Mouse (Mus musculus) kidney, postnatal 0 days (tissue): Measurements from ENCODE around the gene Sorcs2. TPM values are rescaled to one million over a fixed set of nuclear protein-coding genes. Genes with fewer than 3 reads are reported as not detected.
A peak's percentile ranks its signal among the peaks of the same experiment; 100 is the strongest.

Experiments
- ATAC-seq: fragments of 200-750 bp; cut with Nextera tagmentation; replicated peaks from 2 replicates; pipeline ENCODE4 v1.8.0; 2017; ENCODE audit warnings: low read depth, moderate number of reproducible peaks, moderate TSS enrichment, moderate library complexity; ENCODE audit not compliant: low FRiP score
- DNase-seq: peaks from one replicate; pipeline ENCODE4 v3.0.0-alpha.2; 2016; ENCODE audit warnings: low spot score
- H3K27ac ChIP-seq: fragments of 300-500 bp; sonication (generic); 2 replicates; pipeline ENCODE4 v1.5.1; 2014; ENCODE audit warnings: mild to moderate bottlenecking
- H3K27me3 ChIP-seq: fragments of 300-500 bp; sonication (generic); 2 replicates; pipeline ENCODE4 v1.6.1; 2014; ENCODE audit warnings: low read length, mixed read lengths; ENCODE audit not compliant: insufficient read depth
- H3K36me3 ChIP-seq: fragments of 300-500 bp; sonication (generic); 2 replicates; pipeline ENCODE4 v1.6.1; 2014; ENCODE audit warnings: low read length, mixed read lengths; ENCODE audit not compliant: insufficient read depth
- H3K4me1 ChIP-seq: fragments of 300-500 bp; sonication (generic); replicated peaks from 2 replicates; pipeline ENCODE4 v1.6.1; 2014; ENCODE audit warnings: antibody characterized with exemption, low read length, mixed read lengths; ENCODE audit not compliant: insufficient read depth
- H3K4me2 ChIP-seq: fragments of 300-500 bp; sonication (generic); 2 replicates; pipeline ENCODE4 v1.6.1; 2014; ENCODE audit warnings: mild to moderate bottlenecking, low read length, moderate library complexity, mixed read lengths
- H3K4me3 ChIP-seq: fragments of 300-500 bp; sonication (generic); replicated peaks from 2 replicates; pipeline ENCODE4 v1.5.1; 2014; ENCODE audit warnings: low read depth, low read length
- H3K9ac ChIP-seq: fragments of 300-500 bp; sonication (generic); 2 replicates; pipeline ENCODE4 v1.6.1; 2014; ENCODE audit warnings: low read depth, low read length
- H3K9me3 ChIP-seq: fragments of 300-500 bp; sonication (generic); replicated peaks from 2 replicates; pipeline ENCODE4 v1.6.1; 2016; ENCODE audit warnings: low read length, inconsistent platforms, mixed read lengths
- CTCF ChIP-seq: IDR thresholded peaks from 2 replicates; pipeline ENCODE4 v1.5.1; 2016; ENCODE audit warnings: antibody characterized with exemption, low read depth, mild to moderate bottlenecking, moderate library complexity
- WGBS: fragments of 180-500 bp; shearing (Covaris S2); extraction: QIAGEN DNeasy Blood & Tissue Kit; methylation state at CpG from one replicate; pipeline ENCODE4 v1.1.7; 2014; 5-methylcytosine and 5-hydroxymethylcytosine counted together
- polyA plus RNA-seq: library from polyadenylated mRNA; unstranded; fragments of >200 nt; fragmentation: Nextera tagmentation; extraction: Ambion mirVana; gene quantifications from 2 replicates; pipeline ENCODE4 v1.2.1, GENCODE M21; 2015

The Sorcs2 gene
- polyA plus RNA-seq, 1 experiment from 2014 or later: 5.1 TPM

GRCm38 (mm10) chr5:36383431-36383830 lies 14.5 kb downstream of the Sorcs2 start:
- Histone ChIP-seq H3K27me3 (no peaks in the 10 kb centered on the region), H3K9me3 (no peaks in the 10 kb centered on the region), H3K27ac (no peak overlapping the region), H3K4me3 (no peak overlapping the region), H3K4me2 (no peak overlapping the region), H3K4me1 (peaks cover 12% of the 10 kb centered on the region), H3K9ac (no peak overlapping the region), H3K36me3 (no peaks in the 10 kb centered on the region)
- no peak for TF ChIP-seq CTCF
- DNase-seq (no peak), ATAC-seq (no peak)
- 74% methylated on average over 4 of the region's 4 CpGs for WGBS

DNA sequence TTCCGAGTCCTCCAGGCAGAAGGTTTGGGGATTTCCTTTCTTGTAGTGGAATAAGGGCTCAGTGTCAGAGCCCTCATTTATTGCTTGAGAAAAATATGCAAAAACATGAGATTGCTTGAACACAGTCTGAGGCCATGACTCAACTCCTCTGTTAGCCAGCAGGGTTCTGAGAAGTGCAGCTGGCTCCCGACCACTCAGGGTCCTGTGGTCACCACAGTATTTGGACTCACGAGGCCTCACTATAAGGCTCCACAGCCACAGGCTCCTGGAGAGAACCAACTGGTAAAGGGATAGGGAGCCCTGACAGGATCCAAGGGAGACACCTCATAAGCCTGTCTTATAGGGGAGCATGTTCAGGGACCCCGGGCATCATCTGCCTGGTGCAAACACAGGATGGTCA lies 15.2 kb downstream of the Sorcs2 start:
- WGBS: 83% methylated on average over 4 of the region's 4 CpGs
- no peaks in the 10 kb centered on the region for H3K9me3 ChIP-seq
- H3K4me1 ChIP-seq: peaks cover 12% of the 10 kb centered on the region
- TF ChIP-seq CTCF: no peak
- H3K9ac ChIP-seq: no peak overlapping the region
- no peak overlapping the region for H3K4me2 ChIP-seq
- DNase-seq (no peak), ATAC-seq (no peak)
- no peaks in the 10 kb centered on the region for H3K27me3 ChIP-seq
- no peak overlapping the region for H3K4me3 ChIP-seq
- H3K36me3 ChIP-seq: no peaks in the 10 kb centered on the region
- no peak overlapping the region for H3K27ac ChIP-seq

GRCm38 (mm10) chr5:36382134-36382693 lies 15.7 kb downstream of the Sorcs2 start:
- Histone ChIP-seq H3K27me3 (no peaks in the 10 kb centered on the region), H3K9me3 (no peaks in the 10 kb centered on the region), H3K4me1 (peaks cover 12% of the 10 kb centered on the region), H3K4me2 (no peak overlapping the region), H3K27ac (no peak overlapping the region), H3K9ac (no peak overlapping the region), H3K36me3 (no peaks in the 10 kb centered on the region), H3K4me3 (no peak overlapping the region)
- WGBS: 75% methylated on average over 8 of the region's 8 CpGs
- DNase-seq (no peak), ATAC-seq (no peak)
- TF ChIP-seq CTCF: no peak

DNA sequence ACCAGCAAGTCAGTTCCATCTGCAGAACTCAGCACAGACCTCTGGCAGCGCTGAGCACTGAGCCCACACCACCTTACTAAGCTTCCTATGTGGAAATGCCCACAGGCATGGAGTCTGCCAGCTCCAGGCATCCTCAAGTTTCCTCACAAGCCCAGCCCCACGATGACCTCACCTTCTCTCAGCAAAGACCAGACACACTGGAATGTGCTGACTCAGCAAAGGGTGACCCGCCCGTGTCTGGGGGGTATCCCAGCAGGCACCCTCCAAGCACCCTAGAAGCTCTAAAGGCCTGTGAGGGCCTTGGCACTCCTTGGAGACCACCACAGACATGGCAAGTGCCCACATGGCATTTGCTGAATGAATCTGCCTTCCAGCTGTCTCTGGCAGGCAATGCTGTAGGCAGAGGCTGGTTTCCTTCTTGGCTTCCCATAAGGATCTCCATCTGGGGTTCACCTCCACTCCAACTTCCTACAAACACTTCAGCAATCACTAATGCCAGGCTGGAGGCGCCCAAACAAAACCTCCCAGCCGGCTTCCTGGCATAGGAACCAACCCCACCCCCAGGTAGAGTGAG lies 17.9 kb downstream of the Sorcs2 start:
- Histone ChIP-seq H3K36me3 (no peaks in the 10 kb centered on the region), H3K9ac (no peak overlapping the region), H3K4me2 (no peak overlapping the region), H3K27me3 (no peaks in the 10 kb centered on the region), H3K4me1 (peaks cover 4% of the 10 kb centered on the region), H3K4me3 (no peak overlapping the region), H3K27ac (no peak overlapping the region), H3K9me3 (no peaks in the 10 kb centered on the region)
- no peak for TF ChIP-seq CTCF
- 65% methylated on average over 6 of the region's 6 CpGs for WGBS
- ATAC-seq (no peak), DNase-seq (no peak)

DNA sequence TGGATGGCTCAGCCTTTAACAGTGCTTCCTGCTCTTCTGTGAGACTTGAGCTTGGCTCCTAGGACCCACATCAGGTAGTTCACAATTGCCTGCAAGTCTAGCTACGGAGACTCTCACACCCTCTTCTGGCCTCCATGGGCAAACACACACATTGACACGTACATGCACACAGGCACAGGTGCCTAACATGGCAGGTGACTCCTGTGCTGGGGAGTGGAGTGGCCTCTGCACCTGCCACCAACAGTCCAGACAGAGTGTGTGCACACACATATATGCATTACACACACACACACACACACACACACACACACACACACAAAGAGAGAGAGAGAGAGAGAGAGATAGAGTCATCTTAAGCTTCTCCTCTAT lies 19.6 kb downstream of the Sorcs2 start:
- Histone ChIP-seq H3K9me3 (no peaks in the 10 kb centered on the region), H3K4me3 (no peak overlapping the region), H3K36me3 (no peaks in the 10 kb centered on the region), H3K4me2 (no peak overlapping the region), H3K27me3 (no peaks in the 10 kb centered on the region), H3K27ac (0 out of 2 replicates have a peak overlapping the region, but pooled peaks have one; percentile 15), H3K9ac (no peak overlapping the region), H3K4me1 (peaks cover 10% of the 10 kb centered on the region)
- no peak for TF ChIP-seq CTCF
- ATAC-seq (no peak), DNase-seq (no peak)
- 91% methylated on average over 2 of the region's 2 CpGs for WGBS

GRCm38 (mm10) chr5:36377456-36378369 lies 20.2 kb downstream of the Sorcs2 start:
- Histone ChIP-seq H3K27me3 (no peaks in the 10 kb centered on the region), H3K9ac (no peak overlapping the region), H3K9me3 (no peaks in the 10 kb centered on the region), H3K4me1 (peaks cover 16% of the 10 kb centered on the region), H3K4me3 (no peak overlapping the region), H3K27ac (peak overlapping the region; percentile 56; the same call in 1 of the 2 replicates), H3K36me3 (no peaks in the 10 kb centered on the region), H3K4me2 (no peak overlapping the region)
- no peak for TF ChIP-seq CTCF
- 0 out of 2 replicates have a peak, but pooled peaks have one; percentile 0 for ATAC-seq
- WGBS: 56% methylated on average over 8 of the region's 8 CpGs
- peak; percentile 76 for DNase-seq
